Mouse (Mus musculus) kidney, postnatal 4 days (tissue): ENCODE measurements around the gene Sept9.

Experiments
- DNase-seq, 2 experiments: peaks; one replicate each; pipeline ENCODE4 v3.0.0; 2021; ENCODE audit warnings: mixed read lengths in 2 of 2

Gene Sept9

GRCm38 (mm10) chr11:117176304-117176703, 23.2 kb upstream of the Sept9 start:
- peak; percentile 74 to 81 for DNase-seq

DNA sequence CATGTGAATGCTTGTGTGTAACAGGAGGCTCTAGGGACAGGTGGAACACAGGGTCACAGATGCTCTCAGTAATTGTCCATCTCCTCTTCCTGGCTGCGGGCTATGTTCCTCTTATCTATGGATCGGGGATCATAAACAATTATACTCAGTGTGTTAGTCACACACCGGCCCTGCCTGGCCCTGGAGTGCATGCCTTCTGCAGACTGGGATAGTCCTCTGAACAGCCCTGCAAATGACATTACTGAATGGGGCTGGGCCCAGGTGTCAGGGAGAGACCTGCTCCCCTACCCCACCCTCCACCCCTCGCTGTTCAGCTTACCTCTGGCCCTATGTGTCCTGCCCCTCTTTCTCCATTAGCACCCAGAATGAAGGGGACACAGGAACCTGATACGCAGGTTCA, 22.6 kb upstream of the Sept9 start:
- DNase-seq = peak in 1 of 2 experiments; percentile 29

- DNase-seq = peak; percentile 97
Observed at GRCm38 (mm10) chr11:117177303-117177979, 22.0 kb upstream of the Sept9 start.

- DNase-seq = no peak
Observed at GRCm38 (mm10) chr11:117179902-117180301, 19.6 kb upstream of the Sept9 start.

- no peak for DNase-seq
Observed at GRCm38 (mm10) chr11:117182808-117183207, 16.7 kb upstream of the Sept9 start.

GRCm38 (mm10) chr11:117183299-117183698, 16.2 kb upstream of the Sept9 start:
- DNase-seq = no peak

GRCm38 (mm10) chr11:117183841-117184240, 15.6 kb upstream of the Sept9 start:
- DNase-seq = no peak

- DNase-seq = peak; percentile 75 to 83
Observed at GRCm38 (mm10) chr11:117185076-117185933, 14.2 kb upstream of the Sept9 start.

GRCm38 (mm10) chr11:117191524-117191923, 7.9 kb upstream of the Sept9 start:
- peak in 1 of 2 experiments; percentile 26 for DNase-seq

- DNase-seq = peak in 1 of 2 experiments; percentile 50
Observed at GRCm38 (mm10) chr11:117194475-117194937, 5.0 kb upstream of the Sept9 start.

GRCm38 (mm10) chr11:117195616-117196015, 3.8 kb upstream of the Sept9 start:
- no peak for DNase-seq

DNA sequence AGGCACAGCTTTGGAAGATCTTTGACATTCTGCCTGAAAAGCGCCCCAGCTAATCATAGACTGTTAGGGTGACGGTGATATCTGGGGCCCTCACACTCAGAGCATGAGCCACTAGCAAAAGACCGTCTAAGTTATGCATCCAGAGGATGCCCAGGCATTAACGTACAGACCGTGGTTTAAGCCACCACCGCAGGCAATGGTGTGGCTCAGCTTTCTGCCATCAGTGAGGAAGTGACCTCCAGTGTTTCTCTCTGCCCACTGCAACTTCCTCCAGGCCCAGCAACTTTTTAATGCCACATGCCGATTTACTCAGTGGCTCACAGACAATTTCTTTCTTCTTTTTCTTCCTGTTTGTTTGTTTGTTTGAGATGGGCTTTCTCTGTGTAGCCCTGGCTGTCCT, 2.8 kb upstream of the Sept9 start:
- no peak for DNase-seq

DNA sequence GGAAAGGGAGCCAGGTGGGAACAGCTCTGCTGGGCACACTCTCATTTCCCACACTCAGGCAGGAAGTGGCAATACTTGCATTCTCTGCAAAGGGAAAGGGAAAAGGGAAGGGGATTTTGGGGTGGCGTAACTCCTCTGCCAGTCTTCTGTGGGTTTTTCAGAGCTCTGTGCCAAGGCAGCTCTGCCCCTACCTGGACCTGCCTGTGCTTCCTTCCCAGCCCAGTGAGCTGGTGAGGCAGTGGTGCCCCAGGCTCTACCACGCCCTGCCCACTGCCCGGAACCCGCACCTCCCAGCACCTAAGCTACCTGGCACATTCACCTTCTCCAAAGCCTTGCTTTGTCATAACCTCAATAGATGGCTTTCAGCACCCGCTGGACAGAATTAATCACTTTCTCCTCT, 1.3 kb upstream of the Sept9 start:
- peak in 1 of 2 experiments; percentile 48 for DNase-seq

- no peak for DNase-seq
Observed at GRCm38 (mm10) chr11:117201846-117202245, 2.4 kb downstream of the Sept9 start.

DNA sequence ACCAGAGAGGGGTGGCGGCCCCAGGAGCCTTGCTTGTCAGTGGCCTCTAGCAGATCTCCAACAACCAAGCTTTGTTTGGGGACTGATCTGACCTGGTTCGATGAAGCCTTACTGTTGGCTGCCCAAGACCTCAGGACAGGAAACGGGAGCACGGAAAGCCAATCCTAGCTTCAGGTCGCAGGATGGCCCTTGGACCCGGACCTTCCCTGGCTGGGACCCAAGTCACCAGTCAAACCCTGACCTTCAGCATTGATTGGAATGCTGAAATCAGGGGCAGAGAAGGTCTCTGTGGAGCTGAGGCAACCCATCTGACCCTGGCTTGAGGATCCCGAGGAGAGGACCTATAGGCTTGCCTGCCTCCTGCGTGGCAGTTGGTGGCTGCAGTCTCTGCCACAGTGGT, 5.1 kb downstream of the Sept9 start:
- DNase-seq = peak in 1 of 2 experiments; percentile 32

GRCm38 (mm10) chr11:117205042-117205441, 5.6 kb downstream of the Sept9 start:
- DNase-seq = peak; percentile 46 to 58

DNA sequence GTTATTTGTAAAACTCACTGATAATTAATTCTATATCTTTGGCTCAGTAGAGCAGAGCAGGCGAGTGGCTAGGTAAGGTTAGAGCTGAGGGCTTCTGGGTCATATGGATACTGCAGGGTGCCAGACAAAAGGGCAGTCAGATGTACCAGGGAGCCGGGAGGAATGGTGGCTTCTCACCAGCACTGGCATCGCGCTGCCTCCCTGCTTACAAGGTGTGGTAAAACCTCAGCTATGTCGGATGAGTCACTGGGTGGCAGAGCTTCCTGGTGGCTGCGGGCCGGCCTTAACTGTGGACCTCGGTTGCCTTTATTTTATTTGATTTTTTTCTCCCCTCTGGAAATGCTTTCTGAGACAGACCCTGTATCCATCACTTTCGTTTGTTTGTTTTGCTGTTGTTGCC, 6.0 kb downstream of the Sept9 start:
- no peak for DNase-seq

DNA sequence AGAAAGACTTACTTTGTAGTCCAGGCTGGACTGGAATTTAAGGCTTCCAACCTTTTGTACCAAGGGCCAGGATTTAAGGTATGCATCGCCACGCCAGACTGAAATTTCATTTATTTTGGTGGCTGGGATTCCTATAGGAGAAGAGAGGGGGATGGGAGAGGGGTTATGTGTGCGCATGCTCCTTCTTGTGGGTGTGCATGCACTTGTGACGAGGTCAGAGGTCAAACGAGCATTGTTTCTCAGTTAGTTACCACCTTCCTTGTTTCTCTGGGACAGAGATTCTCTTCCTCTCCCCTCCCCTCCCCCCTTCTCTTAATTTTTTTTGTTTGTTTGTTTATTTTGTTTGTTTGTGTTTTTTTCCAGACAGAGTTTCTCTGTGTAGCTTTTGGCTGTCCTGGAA, 8.0 kb downstream of the Sept9 start:
- DNase-seq = no peak

DNA sequence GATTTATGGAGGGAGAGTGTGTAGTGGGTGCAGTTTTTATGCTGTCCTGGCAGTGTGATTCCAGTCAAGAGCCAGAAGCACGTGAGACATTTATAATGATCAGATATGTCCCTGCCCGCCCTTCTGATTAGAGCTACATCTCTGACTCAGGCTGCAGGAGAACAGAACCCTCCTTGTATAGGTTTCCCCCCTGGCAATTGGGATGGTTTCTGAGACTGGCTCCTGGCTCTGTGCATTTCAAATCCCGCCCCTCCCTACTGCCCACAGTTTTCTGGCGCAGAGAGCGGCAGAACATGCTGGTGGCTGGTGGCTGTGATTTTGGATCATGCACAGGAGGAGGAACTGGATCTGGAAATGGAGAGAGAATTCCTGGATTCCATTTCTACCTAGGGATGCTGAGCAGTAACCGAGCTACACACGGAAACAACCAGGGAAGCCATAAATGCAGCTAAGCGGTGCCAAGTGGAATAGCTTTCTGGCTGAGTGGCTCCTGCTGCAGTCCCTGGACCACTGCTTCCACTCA, 8.8 kb downstream of the Sept9 start:
- DNase-seq = peak in 1 of 2 experiments; percentile 48

GRCm38 (mm10) chr11:117216713-117217112, 17.3 kb downstream of the Sept9 start:
- DNase-seq = no peak

DNA sequence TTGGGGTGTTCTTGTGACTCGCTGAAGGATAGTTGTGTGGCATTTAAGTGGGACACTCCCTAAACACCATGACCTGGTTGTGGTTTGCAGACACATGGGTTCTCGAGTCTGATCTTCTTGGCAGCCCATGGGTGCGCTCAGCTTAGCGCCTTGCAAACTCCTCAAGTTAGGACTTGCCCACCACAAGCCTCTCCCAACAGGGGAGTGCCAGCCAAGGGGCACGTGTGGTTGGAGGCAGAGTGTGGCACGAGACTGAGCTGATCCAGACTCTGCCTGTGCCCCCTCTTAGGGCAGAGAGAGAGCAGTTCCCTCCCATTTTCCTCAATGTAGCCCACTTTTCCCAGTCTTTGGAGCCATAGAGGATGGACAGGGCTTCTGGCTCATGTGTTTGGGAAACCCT, 18.6 kb downstream of the Sept9 start:
- DNase-seq = no peak

DNA sequence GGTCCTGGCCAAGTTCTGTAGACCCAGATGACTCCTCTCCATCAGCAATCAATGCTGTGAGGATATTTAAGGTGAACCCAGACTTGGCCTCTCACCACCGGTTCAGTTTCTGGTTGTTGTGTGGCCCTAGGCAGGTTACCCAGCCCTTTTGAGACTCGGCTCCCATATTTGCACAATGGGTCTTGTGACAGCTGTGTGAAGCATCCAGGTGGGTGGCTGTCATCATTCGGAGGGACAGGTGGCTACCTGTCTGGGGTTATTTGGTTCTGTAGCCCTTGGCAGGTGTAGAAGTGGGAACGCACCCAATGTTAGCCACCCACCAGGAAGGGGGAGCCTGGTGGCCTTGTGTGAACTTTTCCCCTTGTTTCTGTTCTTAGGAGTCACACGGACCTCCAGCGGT, 19.0 kb downstream of the Sept9 start:
- DNase-seq = no peak

- no peak for DNase-seq
Observed at GRCm38 (mm10) chr11:117220777-117221176, 21.3 kb downstream of the Sept9 start.

- no peak for DNase-seq
Observed at GRCm38 (mm10) chr11:117221182-117221581, 21.7 kb downstream of the Sept9 start.
